Mouse (Mus musculus) bone marrow, adult 2 months (tissue): ENCODE data around the gene Aldoart2.

ENCODE experiments used
- CTCF ChIP-seq: fragments of 200-500 bp; IDR thresholded peaks from 2 replicates; pipeline ENCODE4 v1.5.1; 2011; ENCODE audit warnings: low read length, control low read depth; ENCODE audit not compliant: control insufficient read depth, insufficient read depth
- POLR2A ChIP-seq: fragments of 200-500 bp; IDR thresholded peaks from 2 replicates; pipeline ENCODE4 v1.6.1; 2011; ENCODE audit warnings: low read depth, mild to moderate bottlenecking, control low read depth, low read length, borderline replicate concordance; ENCODE audit not compliant: control insufficient read depth

- TF ChIP-seq CTCF (no peak), POLR2A (no peak)
Measured at GRCm38 (mm10) chr12:55610812-55611211, 45.8 kb downstream of the Aldoart2 start.
